Mouse (Mus musculus): ENCODE results near the gene Sult4a1. TPM values are rescaled to one million over a fixed set of nuclear protein-coding genes. Genes with fewer than 3 reads are reported as not detected.
A peak's percentile ranks its signal among the peaks of the same experiment; 100 is the strongest.

The Sult4a1 gene
- polyA plus RNA-seq, 1 experiment from 2014 or later = 2.4 TPM

DNA sequence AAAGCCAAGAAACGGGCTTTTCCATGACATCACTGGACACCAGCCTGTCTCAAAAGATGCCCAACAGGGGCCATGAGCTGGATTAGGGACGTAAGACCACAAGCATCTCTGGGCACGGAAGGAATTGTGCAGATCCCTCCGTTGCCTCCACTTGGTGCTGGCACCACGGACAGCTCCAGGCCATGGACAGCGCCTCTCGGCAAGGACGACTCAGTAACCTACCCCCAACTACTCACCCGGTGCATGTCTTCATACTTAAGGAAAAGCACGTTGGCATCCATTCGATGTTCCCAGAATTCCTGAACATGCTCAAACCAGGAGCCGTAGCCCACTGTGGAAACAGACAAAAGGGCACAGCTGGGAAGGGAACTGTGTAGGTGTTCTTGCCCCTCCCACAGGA, 19.2 kb downstream of the Sult4a1 start:
- no peaks in the 10 kb centered on the region; the same call in 1 of the 2 replicates for H3K27me3 ChIP-seq
- H3K9ac ChIP-seq = no peak overlapping the region
- H3K27ac ChIP-seq = no peak overlapping the region
- H3K4me3 ChIP-seq (replicated peaks) = no peak overlapping the region
- H3K9me3 ChIP-seq (replicated peaks) = no peaks in the 10 kb centered on the region
- no peak for ATAC-seq (replicated peaks; ENCODE audit: low FRiP score)
- H3K4me2 ChIP-seq = no peak overlapping the region
- 0 out of 2 replicates have a peak, but pooled peaks cover 2% of the 10 kb centered on the region for H3K4me1 ChIP-seq
- no peaks in the 10 kb centered on the region for H3K36me3 ChIP-seq
- WGBS = 26% methylated on average over 12 of the region's 12 CpGs

DNA sequence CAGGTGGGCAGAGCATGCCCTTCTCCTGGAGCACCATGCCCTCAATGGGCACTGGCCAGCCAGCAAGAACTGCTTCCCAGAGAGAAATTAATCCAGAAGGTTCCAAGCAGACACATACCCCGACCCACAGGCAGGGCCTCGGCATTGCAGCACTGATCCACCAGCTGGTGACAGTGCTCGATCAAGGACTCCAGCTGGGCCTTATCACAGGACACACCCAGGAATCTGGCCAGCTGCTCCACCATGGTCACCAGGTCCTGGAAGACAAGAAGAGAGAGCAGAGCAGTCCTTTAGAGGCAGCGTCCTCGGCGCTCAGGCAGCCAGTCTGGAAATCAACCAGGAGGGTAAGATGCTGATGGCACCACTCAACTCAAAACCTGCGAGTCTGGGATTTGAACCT, 25.5 kb downstream of the Sult4a1 start:
- ATAC-seq (replicated peaks; ENCODE audit: low FRiP score) = no peak
- no peak overlapping the region for H3K9ac ChIP-seq
- no peaks in the 10 kb centered on the region for H3K9me3 ChIP-seq (replicated peaks)
- H3K27me3 ChIP-seq = peaks cover 7% of the 10 kb centered on the region
- H3K4me1 ChIP-seq = no peaks in the 10 kb centered on the region
- H3K27ac ChIP-seq = no peak overlapping the region
- 61% methylated on average over 7 of the region's 7 CpGs for WGBS
- no peak overlapping the region for H3K4me3 ChIP-seq (replicated peaks)
- H3K4me2 ChIP-seq = no peak overlapping the region
- no peaks in the 10 kb centered on the region for H3K36me3 ChIP-seq

- Histone ChIP-seq H3K9me3 (replicated peaks) (no peaks in the 10 kb centered on the region), H3K4me1 (peaks cover 2% of the 10 kb centered on the region; the same call in 1 of the 2 replicates), H3K27me3 (peaks cover 12% of the 10 kb centered on the region), H3K4me2 (no peak overlapping the region), H3K4me3 (replicated peaks) (no peak overlapping the region), H3K36me3 (no peaks in the 10 kb centered on the region), H3K27ac (no peak overlapping the region), H3K9ac (no peak overlapping the region)
- WGBS = 85% methylated on average over 2 of the region's 2 CpGs
- no peak for ATAC-seq (replicated peaks; ENCODE audit: low FRiP score)
Observed at GRCm38 (mm10) chr15:84079519-84079918, 26.0 kb downstream of the Sult4a1 start.

DNA sequence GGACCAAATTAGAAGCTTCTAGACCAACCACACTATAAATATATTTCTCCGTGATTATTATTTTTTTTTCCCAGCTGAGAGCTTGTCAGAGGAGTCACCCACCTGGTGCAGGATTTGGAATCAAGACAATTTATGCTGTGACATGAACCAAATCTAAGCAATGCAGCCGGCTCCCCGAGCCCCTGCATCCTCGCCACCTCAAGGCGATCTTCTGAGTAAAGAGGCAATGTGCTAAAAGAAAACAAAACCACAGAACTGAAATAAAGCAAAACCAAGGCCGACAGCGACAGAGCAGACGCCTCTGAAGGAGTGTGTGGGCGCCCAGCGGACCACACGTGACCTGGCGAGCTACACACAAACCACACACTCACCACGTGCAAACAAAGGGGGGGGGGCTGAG, 26.9 kb downstream of the Sult4a1 start:
- WGBS = 73% methylated on average over 13 of the region's 13 CpGs
- ATAC-seq (replicated peaks; ENCODE audit: low FRiP score) = no peak
- H3K36me3 ChIP-seq = no peaks in the 10 kb centered on the region
- no peak overlapping the region for H3K9ac ChIP-seq
- H3K9me3 ChIP-seq (replicated peaks) = no peaks in the 10 kb centered on the region
- H3K4me2 ChIP-seq = no peak overlapping the region
- no peak overlapping the region for H3K4me3 ChIP-seq (replicated peaks)
- no peak overlapping the region for H3K27ac ChIP-seq
- H3K4me1 ChIP-seq = peaks cover 2% of the 10 kb centered on the region; the same call in 1 of the 2 replicates
- peaks cover 18% of the 10 kb centered on the region for H3K27me3 ChIP-seq

GRCm38 (mm10) chr15:84077151-84077550, 28.4 kb downstream of the Sult4a1 start:
- peaks cover 33% of the 10 kb centered on the region for H3K27me3 ChIP-seq
- H3K9ac ChIP-seq = no peak overlapping the region
- 65% methylated on average over 17 of the region's 17 CpGs for WGBS
- no peak overlapping the region for H3K4me2 ChIP-seq
- peaks cover 2% of the 10 kb centered on the region; the same call in 1 of the 2 replicates for H3K4me1 ChIP-seq
- no peak overlapping the region for H3K27ac ChIP-seq
- H3K4me3 ChIP-seq (replicated peaks) = no peak overlapping the region
- H3K9me3 ChIP-seq (replicated peaks) = no peaks in the 10 kb centered on the region
- H3K36me3 ChIP-seq = no peaks in the 10 kb centered on the region
- ATAC-seq (replicated peaks; ENCODE audit: low FRiP score) = no peak

- 22% methylated on average over 17 of the region's 17 CpGs for WGBS
Observed at GRCm38 (mm10) chr15:84074705-84075185, 30.8 kb downstream of the Sult4a1 start.

DNA sequence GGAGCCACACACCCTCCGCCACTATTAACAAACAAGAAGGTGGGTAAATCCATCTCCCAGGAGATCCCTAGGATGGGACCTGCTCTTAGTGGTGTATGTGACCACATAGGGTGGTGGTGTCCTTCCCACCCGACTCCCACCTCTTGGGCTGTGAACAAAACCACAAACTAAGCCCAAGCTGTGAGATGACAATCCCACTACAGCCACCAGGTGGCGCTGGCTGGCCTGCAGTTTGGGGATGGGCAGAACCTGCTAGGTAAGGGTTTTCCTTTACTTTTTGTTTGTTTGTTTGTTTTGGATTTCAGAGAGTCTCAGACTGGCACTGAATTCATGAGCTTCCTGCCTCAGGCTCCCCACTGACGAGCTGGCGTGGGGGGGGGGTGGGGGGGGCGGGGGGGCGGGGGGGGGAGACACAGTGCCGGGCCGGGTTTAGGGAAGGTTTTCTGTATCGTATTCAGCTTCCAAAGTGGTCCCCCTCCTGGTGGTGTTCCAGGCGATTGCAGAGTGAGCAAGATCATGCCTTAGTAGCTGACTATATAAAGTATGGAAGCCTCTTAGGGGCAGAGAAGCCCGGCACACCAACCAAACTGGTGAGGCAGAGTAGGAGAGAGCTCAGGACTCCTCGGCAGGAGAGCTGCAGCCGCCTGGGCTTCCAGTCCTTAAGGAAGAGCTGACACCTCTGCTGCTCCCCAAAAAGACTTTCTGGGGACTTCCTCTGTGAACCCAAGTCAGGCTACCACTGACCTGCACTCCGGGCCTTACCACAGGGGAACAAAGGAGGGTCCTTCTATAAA, 31.4 kb downstream of the Sult4a1 start:
- Histone ChIP-seq H3K9me3 (replicated peaks) (no peaks in the 10 kb centered on the region), H3K4me2 (0 out of 2 replicates have a peak overlapping the region, but pooled peaks have one; percentile 10), H3K27me3 (peaks cover 64% of the 10 kb centered on the region), H3K4me3 (replicated peaks) (no peak overlapping the region), H3K36me3 (no peaks in the 10 kb centered on the region), H3K27ac (no peak overlapping the region), H3K4me1 (peaks cover 2% of the 10 kb centered on the region; the same call in 1 of the 2 replicates), H3K9ac (no peak overlapping the region)
- ATAC-seq (replicated peaks; ENCODE audit: low FRiP score) = no peak
- WGBS = 10% methylated on average over 14 of the region's 15 CpGs

More at GRCm38 (mm10) chr15:84074705-84075185, 30.8 kb downstream of the Sult4a1 start:
- Histone ChIP-seq H3K9ac (no peak overlapping the region), H3K9me3 (replicated peaks) (no peaks in the 10 kb centered on the region), H3K4me2 (0 out of 2 replicates have a peak overlapping the region, but pooled peaks have one; percentile 10), H3K4me3 (replicated peaks) (no peak overlapping the region), H3K36me3 (no peaks in the 10 kb centered on the region), H3K4me1 (peaks cover 2% of the 10 kb centered on the region; the same call in 1 of the 2 replicates), H3K27me3 (peaks cover 57% of the 10 kb centered on the region), H3K27ac (no peak overlapping the region)
- no peak for ATAC-seq (replicated peaks; ENCODE audit: low FRiP score)

DNA sequence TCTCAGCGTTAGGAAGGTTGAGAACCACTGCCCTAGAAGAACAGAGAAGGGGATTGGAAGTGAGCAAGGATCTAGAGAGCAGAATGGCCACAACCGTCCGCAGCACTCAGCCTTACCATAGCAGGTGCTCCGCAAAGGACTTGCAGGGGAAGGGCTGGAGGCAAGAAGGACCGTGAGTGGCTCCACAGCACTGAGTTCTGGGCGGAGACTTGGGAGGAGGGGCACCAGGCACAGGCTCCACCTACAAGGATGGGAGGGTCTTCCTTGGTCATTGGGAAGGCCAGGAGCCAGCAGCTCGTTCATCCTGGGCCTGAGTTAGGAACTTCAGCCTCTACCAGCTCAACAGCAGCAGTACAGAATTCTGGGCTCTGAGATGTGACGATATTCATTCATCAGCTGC, 32.5 kb downstream of the Sult4a1 start:
- no peak overlapping the region for H3K9ac ChIP-seq
- peaks cover 73% of the 10 kb centered on the region for H3K27me3 ChIP-seq
- 22% methylated on average over 8 of the region's 8 CpGs for WGBS
- H3K4me1 ChIP-seq = peaks cover 2% of the 10 kb centered on the region; the same call in 1 of the 2 replicates
- no peak overlapping the region for H3K27ac ChIP-seq
- ATAC-seq (replicated peaks; ENCODE audit: low FRiP score) = no peak
- no peaks in the 10 kb centered on the region for H3K36me3 ChIP-seq
- no peak overlapping the region for H3K4me3 ChIP-seq (replicated peaks)
- H3K9me3 ChIP-seq (replicated peaks) = no peaks in the 10 kb centered on the region
- no peak overlapping the region for H3K4me2 ChIP-seq

DNA sequence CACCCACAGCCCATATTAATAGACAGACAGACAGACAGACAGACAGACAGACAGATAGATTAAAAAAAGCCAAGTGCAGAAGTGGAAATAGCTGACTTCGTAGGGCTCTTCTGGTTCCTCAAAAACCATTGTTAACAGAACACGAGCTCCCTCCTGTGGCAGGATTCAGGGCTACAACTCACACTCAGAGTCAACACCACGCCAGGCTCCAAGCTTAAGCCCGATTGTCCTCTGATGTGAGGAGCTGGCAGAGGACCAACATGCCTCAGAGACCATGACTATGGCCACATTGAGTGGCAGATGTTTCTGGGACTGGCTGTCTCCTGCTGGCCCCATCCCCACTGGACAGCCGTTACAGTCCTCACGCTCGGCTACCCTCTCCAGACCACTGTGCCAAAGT, 33.3 kb downstream of the Sult4a1 start:
- Histone ChIP-seq H3K4me2 (no peak overlapping the region), H3K27ac (no peak overlapping the region), H3K4me1 (peaks cover 2% of the 10 kb centered on the region; the same call in 1 of the 2 replicates), H3K9me3 (replicated peaks) (no peaks in the 10 kb centered on the region), H3K27me3 (peaks cover 82% of the 10 kb centered on the region), H3K4me3 (replicated peaks) (no peak overlapping the region), H3K9ac (no peak overlapping the region), H3K36me3 (no peaks in the 10 kb centered on the region)
- ATAC-seq (replicated peaks; ENCODE audit: low FRiP score) = no peak
- WGBS = 28% methylated on average over 7 of the region's 7 CpGs

DNA sequence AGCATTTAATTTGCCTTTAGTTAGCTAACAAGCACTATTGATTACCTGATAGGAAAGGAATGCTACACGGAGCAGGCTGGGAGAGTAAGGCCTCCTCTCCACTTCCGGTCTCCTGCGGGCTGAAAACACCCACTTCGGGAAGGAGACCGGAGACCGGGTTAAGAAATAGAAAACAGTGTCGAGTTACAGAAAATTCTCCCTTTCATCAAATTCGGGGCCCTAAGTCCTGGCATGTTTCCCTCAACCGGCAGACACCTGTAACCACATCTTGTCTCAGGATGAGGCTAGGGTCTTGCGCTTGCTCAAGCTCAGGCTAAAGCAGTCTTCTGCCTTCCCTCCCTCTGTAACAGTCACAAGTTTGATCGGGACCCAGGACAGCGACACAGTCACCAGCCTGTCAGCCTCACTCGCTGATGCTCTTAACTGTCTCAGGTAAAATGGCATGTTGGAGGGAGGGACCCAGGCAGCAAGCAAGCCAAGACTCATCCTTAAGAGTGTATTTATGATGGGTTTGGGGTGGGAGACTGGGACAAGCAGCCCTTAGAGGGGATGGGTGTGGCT, 35.4 kb downstream of the Sult4a1 start:
- H3K4me1 ChIP-seq = peaks cover 3% of the 10 kb centered on the region; the same call in 1 of the 2 replicates
- H3K36me3 ChIP-seq = no peaks in the 10 kb centered on the region
- no peak overlapping the region for H3K9ac ChIP-seq
- H3K27me3 ChIP-seq = peaks cover 93% of the 10 kb centered on the region
- H3K27ac ChIP-seq = no peak overlapping the region
- H3K4me2 ChIP-seq = peak overlapping the region; percentile 26
- 2% methylated on average over 13 of the region's 13 CpGs for WGBS
- 0 out of 2 replicates have a peak, but pooled peaks cover 5% of the 10 kb centered on the region for H3K9me3 ChIP-seq (replicated peaks)
- no peak for ATAC-seq (replicated peaks; ENCODE audit: low FRiP score)
- peak overlapping the region; percentile 18 for H3K4me3 ChIP-seq (replicated peaks)

- Histone ChIP-seq H3K36me3 (no peaks in the 10 kb centered on the region), H3K27ac (no peak overlapping the region), H3K4me3 (replicated peaks) (peak overlapping the region; percentile 18), H3K9ac (no peak overlapping the region), H3K27me3 (peaks cover 93% of the 10 kb centered on the region), H3K4me1 (peaks cover 5% of the 10 kb centered on the region; the same call in 1 of the 2 replicates), H3K9me3 (replicated peaks) (0 out of 2 replicates have a peak, but pooled peaks cover 5% of the 10 kb centered on the region), H3K4me2 (peak overlapping the region; percentile 26)
- ATAC-seq (replicated peaks; ENCODE audit: low FRiP score) = no peak
- 6% methylated on average over 16 of the region's 16 CpGs for WGBS
Observed at GRCm38 (mm10) chr15:84069455-84070050, 36.0 kb downstream of the Sult4a1 start.

DNA sequence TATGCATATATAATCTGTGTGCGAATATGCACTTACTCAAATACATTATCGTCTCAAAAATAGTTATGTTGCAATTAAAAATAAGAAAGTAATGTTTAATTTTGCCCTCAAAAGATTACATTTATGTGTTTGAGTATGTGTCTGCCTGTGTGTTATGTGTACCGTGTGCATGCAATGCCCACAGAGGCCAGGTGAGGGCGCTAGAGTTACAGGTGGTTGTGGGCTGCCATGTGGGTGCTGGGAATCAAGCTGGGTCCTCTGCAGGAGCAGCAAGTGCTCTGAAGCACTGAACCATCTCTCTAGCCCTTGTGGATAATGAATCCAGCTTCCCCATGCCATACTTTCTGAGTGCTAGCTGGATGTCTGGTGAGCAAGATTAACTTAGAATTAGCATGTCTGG, 39.9 kb downstream of the Sult4a1 start:
- ATAC-seq (replicated peaks; ENCODE audit: low FRiP score) = no peak
- Histone ChIP-seq H3K4me3 (replicated peaks) (no peak overlapping the region), H3K9me3 (replicated peaks) (0 out of 2 replicates have a peak, but pooled peaks cover 5% of the 10 kb centered on the region), H3K4me2 (no peak overlapping the region), H3K27me3 (peaks cover 70% of the 10 kb centered on the region), H3K9ac (no peak overlapping the region), H3K36me3 (no peaks in the 10 kb centered on the region), H3K4me1 (peaks cover 5% of the 10 kb centered on the region; the same call in 1 of the 2 replicates), H3K27ac (no peak overlapping the region)
- WGBS = 75% methylated on average over 4 of the region's 4 CpGs

Data from kidney, embryonic 15.5 days (tissue).